Mouse (Mus musculus): ENCODE measurements around the gene Ilkap. TPM values are rescaled to one million over a fixed set of nuclear protein-coding genes. Genes with fewer than 3 reads are reported as not detected.

The Ilkap gene
- total and polyA plus RNA-seq, 3 experiments = 36.6 to 49.0 (median 47.3) TPM

GRCm38 (mm10) chr1:91346892-91347291, 51.7 kb downstream of the Ilkap start:
- Histone ChIP-seq H3K4me1 (ENCODE audit: control insufficient read depth, insufficient read depth, low read length) (peaks cover 5% of the 10 kb centered on the region), H3K27me3 (ENCODE audit: control insufficient read depth, insufficient read depth, low read length) (peaks cover 6% of the 10 kb centered on the region; the same call in 1 of the 2 replicates), H3K27ac (no peak overlapping the region), H3K4me3 (no peak overlapping the region), H3K9ac (ENCODE audit: low read depth, low read length) (no peak overlapping the region), H3K79me2 (replicated peaks; ENCODE audit: control insufficient read depth, insufficient read depth, low read length) (no peaks in the 10 kb centered on the region), H3K36me3 (ENCODE audit: control insufficient read depth, insufficient read depth, low read length) (no peaks in the 10 kb centered on the region)
- intact Hi-C loops (cut with DNase I) = loop anchor here (2.0 to 5.0 kb wide), 2 partner anchors 34 to 135 kb away; no protein-coding TSS in a partner anchor
- TF ChIP-seq CTCF (IDR thresholded peaks at IDR 0.05) (peak; percentile 97), POLR2A (IDR thresholded peaks at IDR 0.05; ENCODE audit: insufficient read depth, low read depth, low read length) (no peak), EP300 (IDR thresholded peaks at IDR 0.05; ENCODE audit: insufficient read depth, low read depth, low read length) (0 out of 2 replicates have a peak, but pooled peaks have one; percentile 33)
- DNase-seq = peak; percentile 55 to 67
- WGBS = 33% methylated on average over 3 of the region's 3 CpGs

GRCm38 (mm10) chr1:91344921-91345685, 53.5 kb downstream of the Ilkap start:
- 6% methylated on average over 68 of the region's 68 CpGs for WGBS
- H3K9ac ChIP-seq (ENCODE audit: low read depth, low read length) = no peak overlapping the region
- no peaks in the 10 kb centered on the region for H3K36me3 ChIP-seq (ENCODE audit: control insufficient read depth, insufficient read depth, low read length)
- H3K27ac ChIP-seq = no peak overlapping the region
- DNase-seq = peak in 1 of 2 experiments; percentile 35
- peaks cover 6% of the 10 kb centered on the region; the same call in 1 of the 2 replicates for H3K27me3 ChIP-seq (ENCODE audit: control insufficient read depth, insufficient read depth, low read length)
- H3K4me3 ChIP-seq = no peak overlapping the region
- no peaks in the 10 kb centered on the region for H3K79me2 ChIP-seq (replicated peaks; ENCODE audit: control insufficient read depth, insufficient read depth, low read length)
- TF ChIP-seq POLR2A (IDR thresholded peaks at IDR 0.05; ENCODE audit: insufficient read depth, low read depth, low read length) (no peak), CTCF (IDR thresholded peaks at IDR 0.05) (peak; percentile 21)
- no peaks in the 10 kb centered on the region for H3K4me1 ChIP-seq (ENCODE audit: control insufficient read depth, insufficient read depth, low read length)
- intact Hi-C loops (cut with DNase I) = loop anchor here (5.0 kb wide), 1 partner anchor 137 kb away; no protein-coding TSS in a partner anchor

- no peak for TF ChIP-seq EP300 (IDR thresholded peaks at IDR 0.05; ENCODE audit: insufficient read depth, low read depth, low read length)
- TF ChIP-seq POLR2A (IDR thresholded peaks at IDR 0.05; ENCODE audit: insufficient read depth, low read depth, low read length) = no peak
- no peak for TF ChIP-seq CTCF (IDR thresholded peaks at IDR 0.05)
- intact Hi-C loops (cut with DNase I) = no loop called here
- no peak for DNase-seq
- Histone ChIP-seq H3K4me3 (no peak overlapping the region), H3K27ac (no peak overlapping the region), H3K4me1 (ENCODE audit: control insufficient read depth, insufficient read depth, low read length) (no peaks in the 10 kb centered on the region), H3K9ac (ENCODE audit: low read depth, low read length) (no peak overlapping the region), H3K79me2 (replicated peaks; ENCODE audit: control insufficient read depth, insufficient read depth, low read length) (no peaks in the 10 kb centered on the region), H3K36me3 (ENCODE audit: control insufficient read depth, insufficient read depth, low read length) (no peaks in the 10 kb centered on the region), H3K27me3 (ENCODE audit: control insufficient read depth, insufficient read depth, low read length) (peaks cover 6% of the 10 kb centered on the region; the same call in 1 of the 2 replicates)
- WGBS = 79% methylated on average over 3 of the region's 3 CpGs
Measured at GRCm38 (mm10) chr1:91344001-91344400, 54.6 kb downstream of the Ilkap start.

GRCm38 (mm10) chr1:91337355-91337754, 61.3 kb downstream of the Ilkap start:
- intact Hi-C loops (cut with DNase I) = no loop called here
- no peaks in the 10 kb centered on the region for H3K36me3 ChIP-seq (ENCODE audit: control insufficient read depth, insufficient read depth, low read length)
- H3K27ac ChIP-seq = no peak overlapping the region
- H3K9ac ChIP-seq (ENCODE audit: low read depth, low read length) = no peak overlapping the region
- TF ChIP-seq EP300 (IDR thresholded peaks at IDR 0.05; ENCODE audit: insufficient read depth, low read depth, low read length) = no peak
- TF ChIP-seq CTCF (IDR thresholded peaks at IDR 0.05) = no peak
- no peak for TF ChIP-seq POLR2A (IDR thresholded peaks at IDR 0.05; ENCODE audit: insufficient read depth, low read depth, low read length)
- no peak for DNase-seq
- no peaks in the 10 kb centered on the region for H3K4me1 ChIP-seq (ENCODE audit: control insufficient read depth, insufficient read depth, low read length)
- no peaks in the 10 kb centered on the region for H3K27me3 ChIP-seq (ENCODE audit: control insufficient read depth, insufficient read depth, low read length)
- WGBS = 86% methylated on average over 7 of the region's 7 CpGs
- no peaks in the 10 kb centered on the region for H3K79me2 ChIP-seq (replicated peaks; ENCODE audit: control insufficient read depth, insufficient read depth, low read length)
- H3K4me3 ChIP-seq = no peak overlapping the region

- H3K27ac ChIP-seq = no peak overlapping the region
- H3K4me1 ChIP-seq (ENCODE audit: control insufficient read depth, insufficient read depth, low read length) = no peaks in the 10 kb centered on the region
- intact Hi-C loops (cut with DNase I) = no loop called here
- no peak overlapping the region for H3K9ac ChIP-seq (ENCODE audit: low read depth, low read length)
- DNase-seq = no peak
- H3K79me2 ChIP-seq (replicated peaks; ENCODE audit: control insufficient read depth, insufficient read depth, low read length) = no peaks in the 10 kb centered on the region
- no peaks in the 10 kb centered on the region for H3K27me3 ChIP-seq (ENCODE audit: control insufficient read depth, insufficient read depth, low read length)
- TF ChIP-seq EP300 (IDR thresholded peaks at IDR 0.05; ENCODE audit: insufficient read depth, low read depth, low read length) = no peak
- no peak for TF ChIP-seq CTCF (IDR thresholded peaks at IDR 0.05)
- TF ChIP-seq POLR2A (IDR thresholded peaks at IDR 0.05; ENCODE audit: insufficient read depth, low read depth, low read length) = no peak
- no peak overlapping the region for H3K4me3 ChIP-seq
- no peaks in the 10 kb centered on the region for H3K36me3 ChIP-seq (ENCODE audit: control insufficient read depth, insufficient read depth, low read length)
Measured at GRCm38 (mm10) chr1:91333582-91333981, 65.0 kb downstream of the Ilkap start.

GRCm38 (mm10) chr1:91332102-91332501, 66.5 kb downstream of the Ilkap start:
- intact Hi-C loops (cut with DNase I) = no loop called here
- no peaks in the 10 kb centered on the region for H3K36me3 ChIP-seq (ENCODE audit: control insufficient read depth, insufficient read depth, low read length)
- no peak overlapping the region for H3K4me3 ChIP-seq
- no peak overlapping the region for H3K27ac ChIP-seq
- no peak for TF ChIP-seq CTCF (IDR thresholded peaks at IDR 0.05)
- no peak for TF ChIP-seq EP300 (IDR thresholded peaks at IDR 0.05; ENCODE audit: insufficient read depth, low read depth, low read length)
- TF ChIP-seq POLR2A (IDR thresholded peaks at IDR 0.05; ENCODE audit: insufficient read depth, low read depth, low read length) = no peak
- WGBS = 62% methylated on average over 4 of the region's 4 CpGs
- no peak for DNase-seq
- H3K27me3 ChIP-seq (ENCODE audit: control insufficient read depth, insufficient read depth, low read length) = no peaks in the 10 kb centered on the region
- no peak overlapping the region for H3K9ac ChIP-seq (ENCODE audit: low read depth, low read length)
- no peaks in the 10 kb centered on the region for H3K79me2 ChIP-seq (replicated peaks; ENCODE audit: control insufficient read depth, insufficient read depth, low read length)
- H3K4me1 ChIP-seq (ENCODE audit: control insufficient read depth, insufficient read depth, low read length) = no peaks in the 10 kb centered on the region

Data from heart, adult 2 months (tissue).